Mouse (Mus musculus): ENCODE measurements around the gene Cdh1. TPM values are rescaled to one million over a fixed set of nuclear protein-coding genes. Genes with fewer than 3 reads are reported as not detected.

Cdh1 gene
- polyA plus RNA-seq, 1 experiment from 2014 or later: 19.0 TPM

DNA sequence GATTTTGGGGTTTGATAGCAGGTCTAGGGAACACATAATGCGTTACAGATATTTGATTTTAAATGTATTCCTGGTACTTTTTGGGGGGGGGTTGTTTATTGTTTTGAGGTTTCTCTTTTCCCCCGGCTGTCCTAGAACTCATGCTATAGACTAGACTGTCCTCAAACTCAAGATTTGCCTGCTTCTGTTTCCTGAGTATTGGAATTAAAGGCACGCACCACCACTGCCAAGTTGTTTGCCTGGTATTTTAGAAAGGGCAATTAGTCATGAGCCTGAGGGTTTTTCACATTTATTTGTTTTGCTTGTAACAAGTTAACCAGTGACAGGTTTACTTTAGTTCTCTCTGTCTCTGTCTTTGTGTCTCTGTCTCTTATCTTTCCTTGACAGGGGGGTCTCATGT, 20.3 kb downstream of the Cdh1 start:
- peak overlapping the region; percentile 41 for H3K27ac ChIP-seq (replicated peaks)
- 73% methylated on average over 3 of the region's 3 CpGs for WGBS (ENCODE audit: insufficient replicate concordance)

DNA sequence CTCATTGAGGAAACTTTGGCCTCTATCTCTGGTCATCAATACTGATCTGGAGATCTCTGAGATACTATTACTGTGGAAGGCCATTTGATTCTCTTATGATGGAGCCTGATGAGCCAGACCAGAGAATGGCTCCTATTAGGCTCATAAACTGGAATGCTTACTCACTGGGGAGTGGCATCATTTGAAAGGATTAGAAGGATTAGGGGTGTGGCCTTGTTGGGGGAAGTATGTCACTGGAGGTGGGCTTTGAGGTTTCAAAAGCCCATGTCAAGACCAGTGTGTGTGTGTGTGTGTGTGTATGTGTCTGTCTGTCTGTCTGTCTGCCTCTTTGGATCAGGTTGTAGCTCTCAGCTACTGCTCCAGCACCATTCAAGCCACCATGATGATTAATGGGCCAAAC, 20.8 kb downstream of the Cdh1 start:
- H3K9ac ChIP-seq: no peak overlapping the region

More for the DNA sequence above, 20.3 kb downstream of the Cdh1 start:
- H3K36me3 ChIP-seq (replicated peaks): no peaks in the 10 kb centered on the region
- H3K27me3 ChIP-seq: no peaks in the 10 kb centered on the region
- no peak overlapping the region for H3K4me2 ChIP-seq
- no peak overlapping the region for H3K9ac ChIP-seq
- H3K9me3 ChIP-seq (replicated peaks): no peaks in the 10 kb centered on the region
- no peak for ATAC-seq (ENCODE audit: insufficient read depth)
- peaks cover 4% of the 10 kb centered on the region; the same call in 1 of the 2 replicates for H3K4me1 ChIP-seq (replicated peaks)
- no peak overlapping the region for H3K4me3 ChIP-seq (replicated peaks)

GRCm38 (mm10) chr8:106624743-106625142, 21.6 kb downstream of the Cdh1 start:
- no peak for ATAC-seq (ENCODE audit: insufficient read depth)
- WGBS (ENCODE audit: insufficient replicate concordance): 62% methylated on average over 3 of the region's 3 CpGs
- H3K4me2 ChIP-seq: no peak overlapping the region
- no peaks in the 10 kb centered on the region for H3K9me3 ChIP-seq (replicated peaks)
- H3K4me3 ChIP-seq (replicated peaks): no peak overlapping the region
- no peak overlapping the region; the same call in 1 of the 2 replicates for H3K27ac ChIP-seq (replicated peaks)
- H3K36me3 ChIP-seq (replicated peaks): no peaks in the 10 kb centered on the region
- no peaks in the 10 kb centered on the region for H3K27me3 ChIP-seq
- no peaks in the 10 kb centered on the region; the same call in 1 of the 2 replicates for H3K4me1 ChIP-seq (replicated peaks)
- H3K9ac ChIP-seq: no peak overlapping the region

More for the DNA sequence above, 20.8 kb downstream of the Cdh1 start:
- Histone ChIP-seq H3K9me3 (replicated peaks) (no peaks in the 10 kb centered on the region), H3K27me3 (no peaks in the 10 kb centered on the region), H3K36me3 (replicated peaks) (no peaks in the 10 kb centered on the region), H3K27ac (replicated peaks) (no peak overlapping the region), H3K4me2 (no peak overlapping the region), H3K4me1 (replicated peaks) (peaks cover 4% of the 10 kb centered on the region; the same call in 1 of the 2 replicates), H3K4me3 (replicated peaks) (no peak overlapping the region)
- ATAC-seq (ENCODE audit: insufficient read depth): no peak

GRCm38 (mm10) chr8:106626096-106626865, 23.1 kb downstream of the Cdh1 start:
- no peak overlapping the region for H3K27ac ChIP-seq (replicated peaks)
- 64% methylated on average over 9 of the region's 9 CpGs for WGBS (ENCODE audit: insufficient replicate concordance)

GRCm38 (mm10) chr8:106628291-106628964, 25.3 kb downstream of the Cdh1 start:
- Histone ChIP-seq H3K36me3 (replicated peaks) (no peaks in the 10 kb centered on the region), H3K27me3 (no peaks in the 10 kb centered on the region), H3K4me2 (no peak overlapping the region), H3K9ac (no peak overlapping the region), H3K9me3 (replicated peaks) (no peaks in the 10 kb centered on the region), H3K27ac (replicated peaks) (no peak overlapping the region), H3K4me3 (replicated peaks) (no peak overlapping the region), H3K4me1 (replicated peaks) (peaks cover 21% of the 10 kb centered on the region)
- no peak for ATAC-seq (ENCODE audit: insufficient read depth)
- WGBS (ENCODE audit: insufficient replicate concordance): 67% methylated on average over 11 of the region's 11 CpGs

More at GRCm38 (mm10) chr8:106626096-106626865, 23.1 kb downstream of the Cdh1 start:
- no peaks in the 10 kb centered on the region for H3K36me3 ChIP-seq (replicated peaks)
- H3K27me3 ChIP-seq: no peaks in the 10 kb centered on the region
- peaks cover 3% of the 10 kb centered on the region for H3K4me1 ChIP-seq (replicated peaks)
- H3K4me3 ChIP-seq (replicated peaks): no peak overlapping the region
- H3K9ac ChIP-seq: no peak overlapping the region
- no peak overlapping the region for H3K4me2 ChIP-seq
- no peaks in the 10 kb centered on the region for H3K9me3 ChIP-seq (replicated peaks)
- no peak for ATAC-seq (ENCODE audit: insufficient read depth)

DNA sequence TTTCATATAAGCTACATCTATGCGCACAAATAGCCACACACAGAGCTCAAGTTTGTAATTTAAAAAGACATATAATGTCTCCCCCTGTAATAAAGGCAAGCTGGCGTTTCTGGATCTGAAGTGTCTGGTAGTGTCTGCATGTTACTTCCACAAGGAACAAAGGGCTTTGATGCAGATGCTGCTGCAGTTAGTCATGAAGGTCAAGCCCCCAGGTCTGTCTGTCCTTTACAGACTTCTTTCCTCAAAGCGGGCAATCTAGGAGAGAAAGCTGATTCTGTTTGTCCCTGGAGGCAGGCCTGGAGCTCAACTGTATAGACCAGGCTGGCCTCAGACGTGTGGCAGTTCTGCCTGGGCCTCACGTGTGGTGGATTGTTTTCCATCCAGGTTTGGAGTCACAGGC, 26.3 kb downstream of the Cdh1 start:
- Histone ChIP-seq H3K27ac (replicated peaks) (no peak overlapping the region), H3K4me2 (no peak overlapping the region), H3K4me1 (replicated peaks) (peaks cover 31% of the 10 kb centered on the region), H3K27me3 (no peaks in the 10 kb centered on the region), H3K9me3 (replicated peaks) (no peaks in the 10 kb centered on the region), H3K9ac (no peak overlapping the region), H3K36me3 (replicated peaks) (no peaks in the 10 kb centered on the region), H3K4me3 (replicated peaks) (no peak overlapping the region)
- 63% methylated on average over 5 of the region's 5 CpGs for WGBS (ENCODE audit: insufficient replicate concordance)
- ATAC-seq (ENCODE audit: insufficient read depth): no peak

GRCm38 (mm10) chr8:106631904-106632303, 28.8 kb downstream of the Cdh1 start:
- Histone ChIP-seq H3K27ac (replicated peaks) (no peak overlapping the region), H3K9me3 (replicated peaks) (no peaks in the 10 kb centered on the region), H3K4me2 (no peak overlapping the region), H3K27me3 (no peaks in the 10 kb centered on the region), H3K36me3 (replicated peaks) (no peaks in the 10 kb centered on the region), H3K4me3 (replicated peaks) (no peak overlapping the region), H3K9ac (no peak overlapping the region), H3K4me1 (replicated peaks) (peaks cover 35% of the 10 kb centered on the region)
- no peak for ATAC-seq (ENCODE audit: insufficient read depth)
- WGBS (ENCODE audit: insufficient replicate concordance): 60% methylated on average over 5 of the region's 5 CpGs

- Histone ChIP-seq H3K9ac (no peak overlapping the region), H3K9me3 (replicated peaks) (no peaks in the 10 kb centered on the region), H3K4me3 (replicated peaks) (no peak overlapping the region), H3K36me3 (replicated peaks) (no peaks in the 10 kb centered on the region), H3K4me2 (no peak overlapping the region), H3K4me1 (replicated peaks) (peaks cover 35% of the 10 kb centered on the region), H3K27ac (replicated peaks) (no peak overlapping the region), H3K27me3 (no peaks in the 10 kb centered on the region)
- ATAC-seq (ENCODE audit: insufficient read depth): no peak
- WGBS (ENCODE audit: insufficient replicate concordance): 51% methylated on average over 8 of the region's 8 CpGs
These were observed 29.5 kb downstream of the Cdh1 start for GRCm38 (mm10) chr8:106632650-106633049.

DNA sequence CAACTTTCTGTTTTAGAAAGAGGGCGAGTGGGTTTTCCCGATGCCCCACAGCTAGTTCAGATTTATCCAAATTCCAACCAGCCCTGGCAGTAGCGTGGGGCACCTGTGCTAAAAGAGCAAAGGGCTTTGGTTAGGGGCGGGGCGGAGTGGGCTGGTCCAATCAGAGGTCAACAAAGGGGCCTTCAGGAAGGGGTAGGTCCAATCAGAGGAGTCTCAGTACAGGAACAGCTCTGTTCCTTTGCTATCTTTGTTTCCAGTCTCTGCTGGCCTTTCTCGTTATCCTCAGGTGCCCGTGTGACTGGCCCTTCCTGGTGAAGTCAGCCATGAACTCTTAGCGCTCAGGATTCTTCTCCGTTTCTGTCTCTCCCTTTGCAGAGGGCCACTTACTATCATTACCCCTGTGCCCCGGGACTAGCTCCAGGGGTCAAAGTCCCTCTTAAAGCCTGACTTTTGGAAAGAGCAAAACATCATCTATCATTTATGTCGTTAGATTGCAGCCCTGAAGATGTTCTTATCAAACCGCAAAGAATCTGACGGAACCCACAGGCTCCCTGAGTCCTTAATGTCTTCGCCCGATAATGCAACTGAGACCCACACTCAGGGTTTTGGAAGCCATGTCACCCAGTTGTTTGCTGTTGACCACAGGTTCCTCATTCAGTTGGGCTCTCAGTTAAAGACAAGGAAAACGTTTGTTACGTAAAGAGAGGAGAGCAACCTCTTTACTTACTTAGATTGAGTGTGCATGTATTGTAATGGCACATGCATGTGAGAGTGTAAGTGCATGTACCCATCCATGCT, 30.4 kb downstream of the Cdh1 start:
- peak; percentile 54; the same call in 1 of the 2 replicates for ATAC-seq (ENCODE audit: insufficient read depth)
- Histone ChIP-seq H3K36me3 (replicated peaks) (no peaks in the 10 kb centered on the region), H3K9me3 (replicated peaks) (no peaks in the 10 kb centered on the region), H3K4me3 (replicated peaks) (no peak overlapping the region), H3K4me2 (peak overlapping the region; percentile 40), H3K27me3 (no peaks in the 10 kb centered on the region), H3K9ac (no peak overlapping the region), H3K4me1 (replicated peaks) (peaks cover 40% of the 10 kb centered on the region), H3K27ac (replicated peaks) (no peak overlapping the region)
- 26% methylated on average over 17 of the region's 17 CpGs for WGBS (ENCODE audit: insufficient replicate concordance)

- WGBS (ENCODE audit: insufficient replicate concordance): 36% methylated on average over 5 of the region's 5 CpGs
- Histone ChIP-seq H3K9me3 (replicated peaks) (no peaks in the 10 kb centered on the region), H3K27ac (replicated peaks) (no peak overlapping the region), H3K27me3 (no peaks in the 10 kb centered on the region), H3K4me3 (replicated peaks) (no peak overlapping the region), H3K4me1 (replicated peaks) (peaks cover 49% of the 10 kb centered on the region), H3K9ac (no peak overlapping the region), H3K36me3 (replicated peaks) (no peaks in the 10 kb centered on the region), H3K4me2 (no peak overlapping the region)
- no peak for ATAC-seq (ENCODE audit: insufficient read depth)
These were observed 32.1 kb downstream of the Cdh1 start for GRCm38 (mm10) chr8:106635284-106635683.

DNA sequence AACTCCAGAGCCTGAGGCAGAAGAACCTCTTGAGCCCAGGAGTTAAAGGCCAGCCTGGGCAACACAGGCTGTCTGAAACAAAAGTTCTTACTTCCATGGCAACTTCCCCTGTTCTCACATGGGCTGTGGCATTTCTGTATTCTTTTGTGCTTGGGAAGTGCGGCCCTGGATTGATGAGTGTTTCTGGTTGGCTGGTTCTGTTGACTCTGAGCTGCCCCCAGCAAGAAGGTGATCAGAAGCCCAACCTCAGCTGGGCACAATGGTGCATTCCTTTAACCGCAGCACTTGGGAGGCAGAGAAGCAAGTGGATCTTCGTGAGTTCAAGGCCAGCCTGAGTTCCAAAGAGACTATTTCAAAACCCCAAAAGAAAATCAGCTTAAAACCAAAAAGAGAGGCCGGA, 34.3 kb downstream of the Cdh1 start:
- Histone ChIP-seq H3K4me1 (replicated peaks) (peaks cover 44% of the 10 kb centered on the region), H3K36me3 (replicated peaks) (no peaks in the 10 kb centered on the region), H3K4me3 (replicated peaks) (no peak overlapping the region), H3K9me3 (replicated peaks) (no peaks in the 10 kb centered on the region), H3K4me2 (no peak overlapping the region), H3K27me3 (no peaks in the 10 kb centered on the region), H3K27ac (replicated peaks) (no peak overlapping the region), H3K9ac (no peak overlapping the region)
- no peak for ATAC-seq (ENCODE audit: insufficient read depth)
- 72% methylated on average over 4 of the region's 4 CpGs for whole genome bisulfite sequencing (ENCODE audit: insufficient replicate concordance)
